In the genomic region with DNA sequence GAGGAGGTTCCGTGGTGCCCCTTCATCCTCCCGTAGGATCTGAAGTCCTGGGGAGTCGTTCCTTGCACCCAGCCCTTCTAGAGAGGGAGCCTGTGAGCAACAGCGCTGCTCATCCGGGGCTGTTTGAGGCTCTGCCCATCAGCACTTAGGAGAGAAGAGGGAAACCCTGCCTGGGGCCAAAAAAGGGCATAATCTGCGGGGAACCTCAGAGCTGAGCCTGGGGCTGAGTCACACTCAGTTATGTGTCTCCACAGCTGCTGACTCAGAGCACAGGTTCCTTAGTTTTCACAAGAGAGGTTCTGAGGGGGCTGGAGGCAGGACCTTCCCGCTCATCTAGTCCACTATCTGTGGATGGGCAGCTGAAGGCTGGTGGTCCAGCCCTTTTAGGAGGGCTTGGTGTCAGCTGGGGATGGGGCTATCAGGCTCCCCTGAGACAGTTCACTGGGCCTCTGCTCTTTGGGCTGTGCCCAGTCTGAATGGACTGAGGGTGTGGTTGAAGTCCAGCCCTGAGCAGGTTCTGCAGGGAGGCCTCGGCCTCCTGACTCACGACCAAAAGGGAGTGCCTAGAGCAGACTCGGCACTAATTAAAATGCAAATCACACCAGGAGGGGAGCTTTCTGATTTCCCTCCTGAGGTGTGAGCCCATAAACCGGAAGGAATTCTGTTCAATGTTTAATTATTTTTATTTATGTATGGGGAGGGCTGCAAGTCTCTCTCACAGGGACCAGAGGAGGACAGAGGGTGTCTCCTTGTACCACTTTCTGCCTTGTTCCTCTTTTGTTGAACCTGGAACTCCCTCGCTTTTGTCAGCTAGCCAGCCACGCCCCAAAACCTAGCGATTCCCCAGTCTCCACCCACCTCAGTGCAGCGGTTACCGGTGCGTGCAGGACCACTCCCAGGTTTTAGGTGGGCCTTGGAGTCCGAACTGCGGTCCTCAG, we compare ENCODE assay signal across 9 mouse cellular contexts. TPM values are rescaled to one million over a fixed set of nuclear protein-coding genes. Genes with fewer than 3 reads are reported as not detected.
A peak's percentile ranks its signal among the peaks of the same experiment; 100 is the strongest.
DNase-seq lines count a peak whose midpoint lies in the region; ATAC-seq lines count a peak whose summit lies in the region.
"Had no signal": no experiment of that assay in that cellular context is flagged by ENCODE, and none has a peak within 500 bp of the region (broad histone marks: within the 10 kb centered on the region; RNA-seq: fewer than 3 reads in every experiment).

No protein-coding gene starts in this region.

- H3K79me2 ChIP-seq in macrophage (ENCODE audit: inconsistent target), result no peaks in the 10 kb centered on the region

- 0 out of 2 replicates have a peak, but pooled peaks cover 11% of the 10 kb centered on the region for H3K27me3 ChIP-seq in hindbrain, embryonic 14.5 days (ENCODE audit: control insufficient read depth, insufficient read depth, low read length)

- peak; percentile 69 for ATAC-seq in frontal cortex, adult (ENCODE audit: low TSS enrichment)
- peak; percentile 43; the same call in 1 of the 2 replicates for ATAC-seq in hindbrain, embryonic 14.5 days (ENCODE audit: low FRiP score)

- H3K27ac ChIP-seq in hindbrain, embryonic 14.5 days, result no peak overlapping the region
- peak overlapping the region; percentile 91 for H3K27ac ChIP-seq in macrophage

- H3K4me2 ChIP-seq in hindbrain, embryonic 14.5 days (replicated peaks), result peak overlapping the region; percentile 30

- no peak overlapping the region for H3K4me3 ChIP-seq in hindbrain, embryonic 14.5 days (replicated peaks; ENCODE audit: low read length)
- H3K4me3 ChIP-seq in macrophage (ENCODE audit: inconsistent target), result no peak overlapping the region; the same call in 1 of the 2 replicates

- no peaks in the 10 kb centered on the region for H3K9me3 ChIP-seq in hindbrain, embryonic 14.5 days (ENCODE audit: control insufficient read depth, low read length)
- H3K9me3 ChIP-seq: G1E had no signal

- no peak for DNase-seq in frontal cortex, postnatal 25 days (ENCODE audit: low spot score in 2 of 2)
- peak; percentile 74 for DNase-seq in MN1 (ENCODE audit: low spot score)
- peak; percentile 87 for DNase-seq in fibroblast of lung, adult 2 months (ENCODE audit: low read depth)
- no peak for DNase-seq in hindbrain, embryonic 14.5 days (ENCODE audit: low spot score)
- DNase-seq in spleen, postnatal 36 days (ENCODE audit: low spot score in 2 of 2), result peak; percentile 62 to 63
- no peak for DNase-seq in layer of hippocampus, adult 8-10 months (ENCODE audit: low spot score in 2 of 2)

- WGBS in hindbrain, embryonic 14.5 days, result 7% methylated on average over 19 of the region's 19 CpGs
- 2% methylated on average over 19 of the region's 19 CpGs for WGBS in macrophage (ENCODE audit: missing documents)

- H3K9ac ChIP-seq in hindbrain, embryonic 14.5 days, result no peak overlapping the region

- H3K36me3 ChIP-seq in hindbrain, embryonic 14.5 days (replicated peaks; ENCODE audit: control insufficient read depth, insufficient read depth), result no peaks in the 10 kb centered on the region
- no peaks in the 10 kb centered on the region for H3K36me3 ChIP-seq in macrophage (ENCODE audit: inconsistent target)
- H3K36me3 ChIP-seq: G1E had no signal

- peaks cover 11% of the 10 kb centered on the region; the same call in 1 of the 2 replicates for H3K4me1 ChIP-seq in hindbrain, embryonic 14.5 days (replicated peaks; ENCODE audit: control insufficient read depth, insufficient read depth, low read length)

RNA-seq across cellular contexts. Expression of gene Capn2, which starts 10.8 kb away (rescaled TPM):
- 80.5 and 81.0 TPM in 2 replicates for polyA plus RNA-seq in hindbrain, embryonic 14.5 days (2014; fragmentation: Nextera tagmentation; extraction: Ambion mirVana)
- 100 to 1,000 TPM in 21 of 26 experiments, 10 to 100 TPM in 5; 84.5 to 828 (median 165) TPM for total RNA-seq in macrophage (2018; cell fraction: chromatin; rRNA removed)
- total RNA-seq in macrophage (2018; cell fraction: cytosol; rRNA removed), result 100 to 1,000 TPM in 25 of 26 experiments, 10 to 100 TPM in 1; 96.0 to 197 (median 120) TPM
- total RNA-seq in macrophage (2018; cell fraction: nucleus; rRNA removed), result 100 to 1,000 TPM in 17 of 26 experiments, 10 to 100 TPM in 9; 65.4 to 316 (median 105) TPM
- 94.4 to 189 TPM (median 167 TPM) in 3 replicates for polyA plus RNA-seq in macrophage (2018)
- total RNA-seq in layer of hippocampus, adult 8-10 months (2022), result 10 to 100 TPM; 68.8 to 72.9 (median 71.6) TPM
- polyA plus RNA-seq: G1E had no signal

RNA-seq across cellular contexts. Expression of gene Capn8, which starts 36.6 kb away (rescaled TPM):
- not detected in 2 replicates for polyA plus RNA-seq in hindbrain, embryonic 14.5 days (2014; fragmentation: Nextera tagmentation; extraction: Ambion mirVana)
- total RNA-seq in macrophage (2018; cell fraction: chromatin; rRNA removed), result not detected
- under 1 TPM in 1 of 26 experiments, not detected in 25; 0.05 TPM for total RNA-seq in macrophage (2018; cell fraction: cytosol; rRNA removed)
- under 1 TPM in 1 of 26 experiments, not detected in 25; 0.24 TPM for total RNA-seq in macrophage (2018; cell fraction: nucleus; rRNA removed)
- not detected in 3 replicates for polyA plus RNA-seq in macrophage (2018)
- not detected for total RNA-seq in layer of hippocampus, adult 8-10 months (2022)
- total RNA-seq: G1E had no signal
- polyA plus RNA-seq: G1E had no signal

Comparison
In these comparisons a context has a peak if more than half of its experiments do, and no peak if none do; other contexts are left out.
1. DNase-seq: peak in MN1 (single experiment), fibroblast of lung, adult 2 months (single experiment) and spleen, postnatal 36 days (2 of 2); none in frontal cortex, postnatal 25 days (0 of 2), hindbrain, embryonic 14.5 days (single experiment) and layer of hippocampus, adult 8-10 months (0 of 2).